Mouse (Mus musculus) heart, embryonic 16.5 days (tissue): ENCODE results near the gene Gm47955. TPM values are rescaled to one million over a fixed set of nuclear protein-coding genes. Genes with fewer than 3 reads are reported as not detected.
"Not testable (repeated sequence)": the region's sequence is repeated elsewhere in the genome, so short reads cannot be mapped to it uniquely, and the experiment has no call there.

ENCODE experiments used
- ATAC-seq: fragments of 200-750 bp; cut with Nextera tagmentation; replicated peaks from 2 replicates; pipeline ENCODE4 v1.8.0; 2017; ENCODE audit warnings: moderate number of reproducible peaks; ENCODE audit not compliant: insufficient read depth, low FRiP score; ENCODE audit errors: extremely low read depth
- H3K27ac ChIP-seq: fragments of 300-500 bp; sonication (generic); 2 replicates; pipeline ENCODE4 v1.5.1; 2014; ENCODE audit warnings: mild to moderate bottlenecking, low read length, control low read depth, moderate library complexity
- H3K27me3 ChIP-seq: fragments of 300-500 bp; sonication (generic); 2 replicates; pipeline ENCODE4 v1.6.1; 2014; ENCODE audit warnings: low read length, mixed read lengths; ENCODE audit not compliant: control insufficient read depth, insufficient read depth
- H3K36me3 ChIP-seq: fragments of 300-500 bp; sonication (generic); 2 replicates; pipeline ENCODE4 v1.6.1; 2014; ENCODE audit not compliant: control insufficient read depth, insufficient read depth
- H3K4me1 ChIP-seq: fragments of 300-500 bp; sonication (generic); 2 replicates; pipeline ENCODE4 v1.6.1; 2014; ENCODE audit warnings: low read length, mixed read lengths; ENCODE audit not compliant: control insufficient read depth, insufficient read depth
- H3K4me2 ChIP-seq: fragments of 300-500 bp; sonication (generic); 2 replicates; pipeline ENCODE4 v1.6.1; 2014; ENCODE audit warnings: low read depth, mild to moderate bottlenecking, control low read depth, low read length
- H3K4me3 ChIP-seq: fragments of 300-500 bp; sonication (generic); 2 replicates; pipeline ENCODE4 v1.5.1; 2014; ENCODE audit warnings: mild to moderate bottlenecking, control low read depth, low read length
- H3K9ac ChIP-seq: fragments of 300-500 bp; sonication (generic); 2 replicates; pipeline ENCODE4 v1.6.1; 2014; ENCODE audit warnings: low read length, control low read depth
- H3K9me3 ChIP-seq: fragments of 300-500 bp; sonication (generic); replicated peaks from 2 replicates; pipeline ENCODE4 v1.6.1; 2016; ENCODE audit warnings: low read length; ENCODE audit not compliant: control insufficient read depth
- WGBS: fragments of 180-500 bp; shearing (Covaris S2); extraction: QIAGEN DNeasy Blood & Tissue Kit; methylation state at CpG from one replicate; pipeline ENCODE4 v1.1.7; 2014; 5-methylcytosine and 5-hydroxymethylcytosine counted together
- polyA plus RNA-seq: library from polyadenylated mRNA; unstranded; fragments of >200 nt; fragmentation: Nextera tagmentation; extraction: Ambion mirVana; gene quantifications from 2 replicates; pipeline ENCODE4 v1.2.1, GENCODE M21; 2015

Gm47955 gene
- polyA plus RNA-seq, 1 experiment from 2014 or later: not detected

GRCm38 (mm10) chr1:82946029-82946428 is 14.1 kb upstream of the Gm47955 start:
- H3K4me3 ChIP-seq, H3K4me2 ChIP-seq, H3K9me3 ChIP-seq, H3K36me3 ChIP-seq, H3K4me1 ChIP-seq, H3K9ac ChIP-seq, ATAC-seq, H3K27me3 ChIP-seq, H3K27ac ChIP-seq: not testable (repeated sequence)
- WGBS: 100% methylated on average over 2 of the region's 2 CpGs

- Histone ChIP-seq H3K4me2 (no peak overlapping the region), H3K4me3 (no peak overlapping the region), H3K9me3 (no peaks in the 10 kb centered on the region), H3K36me3 (no peaks in the 10 kb centered on the region), H3K27me3 (no peaks in the 10 kb centered on the region), H3K27ac (no peak overlapping the region), H3K9ac (no peak overlapping the region), H3K4me1 (no peaks in the 10 kb centered on the region)
- WGBS: 86% methylated on average over 2 of the region's 2 CpGs
- ATAC-seq: no peak
These were observed 11.5 kb upstream of the Gm47955 start for GRCm38 (mm10) chr1:82948601-82949000.

GRCm38 (mm10) chr1:82955913-82956312 is 4.2 kb upstream of the Gm47955 start, which contains the start of gene Gm7544:
Gene Gm7544, minus strand, starts transcription at chr1:82956013.
- H3K4me2 ChIP-seq, H3K27ac ChIP-seq, ATAC-seq, H3K4me1 ChIP-seq, H3K36me3 ChIP-seq, H3K4me3 ChIP-seq, H3K9me3 ChIP-seq, H3K27me3 ChIP-seq, H3K9ac ChIP-seq: not testable (repeated sequence)

- no peaks in the 10 kb centered on the region for H3K36me3 ChIP-seq
- no peaks in the 10 kb centered on the region; the same call in 1 of the 2 replicates for H3K4me1 ChIP-seq
- H3K27ac ChIP-seq: no peak overlapping the region
- WGBS: 58% methylated on average over 3 of the region's 3 CpGs
- H3K27me3 ChIP-seq: no peaks in the 10 kb centered on the region
- H3K9me3 ChIP-seq: no peaks in the 10 kb centered on the region
- H3K4me3 ChIP-seq: no peak overlapping the region
- no peak overlapping the region for H3K9ac ChIP-seq
- ATAC-seq: no peak
- H3K4me2 ChIP-seq: no peak overlapping the region
These were observed 6.3 kb downstream of the Gm47955 start for GRCm38 (mm10) chr1:82966413-82966812.

DNA sequence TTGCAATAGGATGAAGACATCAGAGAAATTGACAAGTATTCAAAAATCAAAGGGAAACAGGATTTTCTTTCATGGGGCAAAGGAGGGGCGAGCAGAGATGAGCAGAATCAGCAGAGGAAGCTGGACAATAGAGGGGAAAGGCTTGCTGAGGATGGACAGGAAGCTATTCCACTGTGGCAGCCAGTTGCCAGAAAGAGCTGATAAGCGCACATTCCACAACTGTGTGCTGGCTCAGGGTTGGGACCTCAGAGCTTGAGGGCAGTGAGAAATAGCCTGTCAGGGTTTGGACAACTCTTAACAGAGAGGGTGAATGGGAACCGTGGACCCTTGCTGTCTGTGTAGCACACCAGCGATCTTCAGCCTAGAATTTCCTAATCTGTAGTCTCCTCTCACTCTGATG is 12.0 kb downstream of the Gm47955 start:
- Histone ChIP-seq H3K4me1 (peaks cover 17% of the 10 kb centered on the region), H3K4me2 (peak overlapping the region; percentile 34), H3K9ac (0 out of 2 replicates have a peak overlapping the region, but pooled peaks have one; percentile 29), H3K9me3 (no peaks in the 10 kb centered on the region), H3K27ac (peak overlapping the region; percentile 57), H3K4me3 (no peak overlapping the region), H3K36me3 (no peaks in the 10 kb centered on the region), H3K27me3 (no peaks in the 10 kb centered on the region)
- peak; percentile 84 for ATAC-seq
- WGBS: 11% methylated on average over 4 of the region's 4 CpGs

- Histone ChIP-seq H3K36me3 (no peaks in the 10 kb centered on the region), H3K9ac (no peak overlapping the region), H3K4me2 (no peak overlapping the region), H3K9me3 (no peaks in the 10 kb centered on the region), H3K4me1 (peaks cover 17% of the 10 kb centered on the region), H3K27me3 (no peaks in the 10 kb centered on the region), H3K27ac (no peak overlapping the region), H3K4me3 (no peak overlapping the region)
- ATAC-seq: no peak
- 67% methylated on average over 1 of the region's 1 CpGs for WGBS
These were observed 13.2 kb downstream of the Gm47955 start for GRCm38 (mm10) chr1:82973244-82973643.

GRCm38 (mm10) chr1:82973901-82974300 is 13.8 kb downstream of the Gm47955 start:
- H3K9me3 ChIP-seq: no peaks in the 10 kb centered on the region
- no peak overlapping the region for H3K9ac ChIP-seq
- 43% methylated on average over 6 of the region's 6 CpGs for WGBS
- H3K36me3 ChIP-seq: no peaks in the 10 kb centered on the region
- ATAC-seq: no peak
- H3K4me2 ChIP-seq: no peak overlapping the region
- no peak overlapping the region for H3K4me3 ChIP-seq
- no peak overlapping the region for H3K27ac ChIP-seq
- peaks cover 17% of the 10 kb centered on the region for H3K4me1 ChIP-seq
- H3K27me3 ChIP-seq: no peaks in the 10 kb centered on the region

DNA sequence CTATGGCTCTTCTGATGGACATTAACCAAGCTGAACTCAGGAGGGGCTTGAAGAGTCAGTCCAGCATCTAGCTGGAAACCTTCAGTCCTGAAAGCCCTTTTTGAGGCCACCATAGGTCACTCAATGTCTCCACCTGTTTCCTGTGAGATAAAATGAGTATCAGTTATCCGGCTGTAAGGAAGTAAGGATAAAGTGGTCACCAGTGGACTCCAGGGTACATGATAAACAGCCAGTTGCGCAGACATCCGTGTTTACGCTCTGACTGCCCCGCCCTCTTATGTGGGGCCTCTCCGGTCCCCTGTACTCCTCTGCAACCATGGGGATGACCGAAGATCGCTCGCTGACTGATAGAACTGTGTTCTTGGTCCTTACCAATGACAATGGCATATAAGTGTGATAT is 14.3 kb downstream of the Gm47955 start:
- 65% methylated on average over 9 of the region's 9 CpGs for WGBS
- Histone ChIP-seq H3K4me1 (peaks cover 17% of the 10 kb centered on the region), H3K27me3 (no peaks in the 10 kb centered on the region), H3K9ac (no peak overlapping the region), H3K36me3 (no peaks in the 10 kb centered on the region), H3K4me2 (no peak overlapping the region), H3K9me3 (no peaks in the 10 kb centered on the region), H3K4me3 (no peak overlapping the region), H3K27ac (no peak overlapping the region)
- ATAC-seq: peak; percentile 63; the same call in 1 of the 2 replicates

DNA sequence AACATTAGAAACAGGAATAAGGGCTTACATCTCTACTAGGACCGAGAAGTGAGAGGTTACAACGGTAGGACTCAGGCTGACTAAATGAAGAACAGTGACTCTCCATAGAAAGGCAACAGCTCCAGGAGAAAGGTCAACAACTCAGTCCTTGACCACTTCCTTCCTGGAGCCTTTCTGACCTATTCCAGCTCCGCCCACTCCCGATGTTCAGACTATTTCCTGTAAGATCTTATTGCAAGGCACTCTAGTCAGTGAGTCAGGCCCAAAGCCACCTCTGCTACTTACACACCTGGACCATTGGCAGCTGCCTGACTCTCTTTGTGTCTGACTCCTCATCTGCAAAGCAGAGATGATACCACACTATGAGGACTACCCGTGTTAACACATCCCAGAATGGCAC is 15.7 kb downstream of the Gm47955 start:
- H3K4me3 ChIP-seq: no peak overlapping the region
- H3K9me3 ChIP-seq: no peaks in the 10 kb centered on the region
- WGBS: 68% methylated on average over 5 of the region's 5 CpGs
- H3K36me3 ChIP-seq: no peaks in the 10 kb centered on the region
- peaks cover 17% of the 10 kb centered on the region for H3K4me1 ChIP-seq
- H3K27ac ChIP-seq: no peak overlapping the region
- no peak for ATAC-seq
- H3K9ac ChIP-seq: no peak overlapping the region
- no peaks in the 10 kb centered on the region for H3K27me3 ChIP-seq
- H3K4me2 ChIP-seq: no peak overlapping the region

DNA sequence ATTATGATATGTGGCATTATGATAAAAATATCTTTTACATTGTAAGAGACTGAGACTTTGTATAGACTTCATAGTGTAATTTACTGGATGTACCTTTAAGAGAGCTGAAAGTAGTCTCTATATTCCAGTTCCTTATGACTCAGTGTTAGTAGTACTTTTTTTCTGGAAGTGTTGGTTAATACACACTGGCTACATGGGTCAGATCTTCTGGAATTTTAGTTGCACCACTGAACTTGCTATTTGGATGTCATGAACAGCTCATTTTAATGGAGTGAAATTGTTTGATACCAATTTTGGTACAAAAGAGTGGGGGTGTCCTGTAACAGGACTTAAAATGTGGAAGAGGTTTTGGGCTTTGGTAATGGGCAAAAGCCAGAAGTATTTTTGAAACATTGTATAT is 17.8 kb downstream of the Gm47955 start:
- Histone ChIP-seq H3K4me2 (no peak overlapping the region), H3K27ac (no peak overlapping the region), H3K4me1 (peaks cover 5% of the 10 kb centered on the region; the same call in 1 of the 2 replicates), H3K9ac (no peak overlapping the region), H3K4me3 (no peak overlapping the region), H3K9me3 (no peaks in the 10 kb centered on the region), H3K27me3 (no peaks in the 10 kb centered on the region), H3K36me3 (no peaks in the 10 kb centered on the region)
- ATAC-seq: no peak
